Mouse (Mus musculus) hindbrain, embryonic 14.5 days (tissue): ENCODE results near the gene Muc13. TPM values are rescaled to one million over a fixed set of nuclear protein-coding genes. Genes with fewer than 3 reads are reported as not detected.
A peak's percentile ranks its signal among the peaks of the same experiment; 100 is the strongest.

Source experiments
- ATAC-seq: fragments of 200-750 bp; cut with Nextera tagmentation; 2 replicates; pipeline ENCODE4 v1.8.0; 2017; ENCODE audit warnings: moderate number of reproducible peaks, mild to moderate bottlenecking, moderate TSS enrichment, moderate library complexity; ENCODE audit not compliant: low FRiP score
- DNase-seq: peaks from one replicate; pipeline ENCODE4 v3.0.0-alpha.2; 2015; ENCODE audit warnings: low spot score
- H3K27ac ChIP-seq: fragments of 300-500 bp; sonication (generic); 2 replicates; pipeline ENCODE4 v1.5.1; 2014; ENCODE audit warnings: mild to moderate bottlenecking, moderate library complexity
- H3K27me3 ChIP-seq: fragments of 300-500 bp; sonication (generic); 2 replicates; pipeline ENCODE4 v1.6.1; 2014; ENCODE audit warnings: mild to moderate bottlenecking, low read length, mixed read lengths; ENCODE audit not compliant: control insufficient read depth, insufficient read depth
- H3K36me3 ChIP-seq: fragments of 300-500 bp; sonication (generic); replicated peaks from 2 replicates; pipeline ENCODE4 v1.6.1; 2014; ENCODE audit not compliant: control insufficient read depth, insufficient read depth
- H3K4me1 ChIP-seq: fragments of 300-500 bp; sonication (generic); replicated peaks from 2 replicates; pipeline ENCODE4 v1.6.1; 2014; ENCODE audit warnings: antibody characterized with exemption, low read length, mixed read lengths; ENCODE audit not compliant: control insufficient read depth, insufficient read depth
- H3K4me2 ChIP-seq: fragments of 300-500 bp; sonication (generic); replicated peaks from 2 replicates; pipeline ENCODE4 v1.6.1; 2014; ENCODE audit warnings: mild to moderate bottlenecking, moderate library complexity
- H3K4me3 ChIP-seq: fragments of 300-500 bp; sonication (generic); replicated peaks from 2 replicates; pipeline ENCODE4 v1.5.1; 2014; ENCODE audit warnings: mild to moderate bottlenecking, low read length
- H3K9ac ChIP-seq: fragments of 300-500 bp; sonication (generic); 2 replicates; pipeline ENCODE4 v1.6.1; 2014
- H3K9me3 ChIP-seq: fragments of 300-500 bp; sonication (generic); 2 replicates; pipeline ENCODE4 v1.6.1; 2016; ENCODE audit warnings: low read length; ENCODE audit not compliant: control insufficient read depth
- WGBS: fragments of 180-500 bp; shearing (Covaris S2); extraction: QIAGEN DNeasy Blood & Tissue Kit; methylation state at CpG from one replicate; pipeline ENCODE4 v1.1.7; 2014; 5-methylcytosine and 5-hydroxymethylcytosine counted together
- polyA plus RNA-seq: library from polyadenylated mRNA; unstranded; fragments of >200 nt; fragmentation: Nextera tagmentation; extraction: Ambion mirVana; gene quantifications from 2 replicates; pipeline ENCODE4 v1.2.1, GENCODE M21; 2014

The Muc13 gene
- polyA plus RNA-seq, 1 experiment from 2014 or later = not detected

GRCm38 (mm10) chr16:33830512-33831105 is 36.8 kb downstream of the Muc13 start:
- H3K4me2 ChIP-seq = peak overlapping the region; percentile 99
- 3% methylated on average over 18 of the region's 18 CpGs for WGBS
- DNase-seq = no peak
- H3K4me3 ChIP-seq = peak overlapping the region; percentile 65
- no peak overlapping the region for H3K27ac ChIP-seq
- peaks cover 59% of the 10 kb centered on the region for H3K27me3 ChIP-seq
- no peak for ATAC-seq
- H3K36me3 ChIP-seq = no peaks in the 10 kb centered on the region
- no peaks in the 10 kb centered on the region for H3K9me3 ChIP-seq
- peak overlapping the region; percentile 67; the same call in 1 of the 2 replicates for H3K9ac ChIP-seq
- peaks cover 21% of the 10 kb centered on the region; the same call in 1 of the 2 replicates for H3K4me1 ChIP-seq

- no peak for DNase-seq
- H3K9ac ChIP-seq = no peak overlapping the region
- H3K4me3 ChIP-seq = no peak overlapping the region
- no peaks in the 10 kb centered on the region for H3K9me3 ChIP-seq
- H3K27ac ChIP-seq = peak overlapping the region; percentile 2; the same call in 1 of the 2 replicates
- peak overlapping the region; percentile 37; the same call in 1 of the 2 replicates for H3K4me2 ChIP-seq
- H3K27me3 ChIP-seq = peaks cover 59% of the 10 kb centered on the region
- H3K36me3 ChIP-seq = no peaks in the 10 kb centered on the region
- no peak for ATAC-seq
- H3K4me1 ChIP-seq = peaks cover 21% of the 10 kb centered on the region; the same call in 1 of the 2 replicates
- WGBS = 60% methylated on average over 6 of the region's 6 CpGs
Measured at GRCm38 (mm10) chr16:33832057-33832456, 38.2 kb downstream of the Muc13 start.

- H3K9me3 ChIP-seq = no peaks in the 10 kb centered on the region
- peak overlapping the region; percentile 37 for H3K4me2 ChIP-seq
- no peaks in the 10 kb centered on the region for H3K36me3 ChIP-seq
- ATAC-seq = peak; percentile 64; the same call in 1 of the 2 replicates
- H3K4me1 ChIP-seq = peaks cover 21% of the 10 kb centered on the region; the same call in 1 of the 2 replicates
- WGBS = 3% methylated on average over 21 of the region's 21 CpGs
- H3K4me3 ChIP-seq = no peak overlapping the region
- H3K27me3 ChIP-seq = peaks cover 59% of the 10 kb centered on the region
- H3K27ac ChIP-seq = peak overlapping the region; percentile 47; the same call in 1 of the 2 replicates
- 0 out of 2 replicates have a peak overlapping the region, but pooled peaks have one; percentile 17 for H3K9ac ChIP-seq
- DNase-seq = peak; percentile 57
Measured at GRCm38 (mm10) chr16:33832728-33833428, 39.0 kb downstream of the Muc13 start.

GRCm38 (mm10) chr16:33833429-33833753 is 39.6 kb downstream of the Muc13 start:
- ATAC-seq (no peak), DNase-seq (no peak)
- no peaks in the 10 kb centered on the region for H3K36me3 ChIP-seq
- no peak overlapping the region for H3K4me3 ChIP-seq
- H3K27ac ChIP-seq = peak overlapping the region; percentile 47; the same call in 1 of the 2 replicates
- no peak overlapping the region for H3K9ac ChIP-seq
- WGBS = 9% methylated on average over 5 of the region's 5 CpGs
- peaks cover 21% of the 10 kb centered on the region; the same call in 1 of the 2 replicates for H3K4me1 ChIP-seq
- peak overlapping the region; percentile 37 for H3K4me2 ChIP-seq
- H3K9me3 ChIP-seq = no peaks in the 10 kb centered on the region
- peaks cover 59% of the 10 kb centered on the region for H3K27me3 ChIP-seq

- 3% methylated on average over 25 of the region's 25 CpGs for WGBS
- Histone ChIP-seq H3K4me3 (0 out of 2 replicates have a peak overlapping the region, but pooled peaks have one; percentile 4), H3K9me3 (no peaks in the 10 kb centered on the region), H3K4me2 (peak overlapping the region; percentile 37), H3K9ac (no peak overlapping the region), H3K36me3 (no peaks in the 10 kb centered on the region), H3K27ac (peak overlapping the region; percentile 47; the same call in 1 of the 2 replicates), H3K27me3 (peaks cover 54% of the 10 kb centered on the region), H3K4me1 (peaks cover 21% of the 10 kb centered on the region; the same call in 1 of the 2 replicates)
- ATAC-seq (0 out of 2 replicates have a peak, but pooled peaks have one; percentile 19), DNase-seq (no peak)
Measured at GRCm38 (mm10) chr16:33833781-33834482, 40.1 kb downstream of the Muc13 start.

- H3K4me2 ChIP-seq = no peak overlapping the region
- no peak overlapping the region for H3K4me3 ChIP-seq
- H3K27me3 ChIP-seq = peaks cover 28% of the 10 kb centered on the region
- DNase-seq = no peak
- H3K9ac ChIP-seq = no peak overlapping the region
- peaks cover 14% of the 10 kb centered on the region; the same call in 1 of the 2 replicates for H3K4me1 ChIP-seq
- no peaks in the 10 kb centered on the region for H3K36me3 ChIP-seq
- H3K9me3 ChIP-seq = no peaks in the 10 kb centered on the region
- WGBS = 82% methylated on average over 3 of the region's 3 CpGs
- no peak for ATAC-seq
- H3K27ac ChIP-seq = no peak overlapping the region
Measured at GRCm38 (mm10) chr16:33836676-33837075, 42.8 kb downstream of the Muc13 start.

- Histone ChIP-seq H3K9ac (no peak overlapping the region), H3K27me3 (peaks cover 23% of the 10 kb centered on the region), H3K4me2 (no peak overlapping the region), H3K4me1 (peaks cover 14% of the 10 kb centered on the region; the same call in 1 of the 2 replicates), H3K9me3 (no peaks in the 10 kb centered on the region), H3K27ac (no peak overlapping the region), H3K36me3 (no peaks in the 10 kb centered on the region), H3K4me3 (no peak overlapping the region)
- ATAC-seq (no peak), DNase-seq (no peak)
- WGBS = 83% methylated on average over 3 of the region's 3 CpGs
Measured at GRCm38 (mm10) chr16:33837191-33837590, 43.4 kb downstream of the Muc13 start.

- WGBS = 78% methylated on average over 6 of the region's 6 CpGs
- ATAC-seq = no peak
- no peak overlapping the region for H3K4me3 ChIP-seq
- H3K27me3 ChIP-seq = no peaks in the 10 kb centered on the region
- no peak for DNase-seq
- no peaks in the 10 kb centered on the region for H3K9me3 ChIP-seq
- H3K36me3 ChIP-seq = no peaks in the 10 kb centered on the region
- no peaks in the 10 kb centered on the region for H3K4me1 ChIP-seq
- H3K4me2 ChIP-seq = no peak overlapping the region
- H3K27ac ChIP-seq = no peak overlapping the region
- no peak overlapping the region for H3K9ac ChIP-seq
Measured at GRCm38 (mm10) chr16:33840616-33841015, 46.8 kb downstream of the Muc13 start.
